Mouse (Mus musculus) kidney, adult 2 months (tissue): ENCODE results near the gene Lnx2. TPM values are rescaled to one million over a fixed set of nuclear protein-coding genes. Genes with fewer than 3 reads are reported as not detected.

ENCODE experiments used
- DNase-seq: peaks from one replicate; pipeline ENCODE4 v3.0.0; 2021
- H3K27ac ChIP-seq: fragments of 200-500 bp; 2 replicates; pipeline ENCODE4 v1.5.1; 2012; ENCODE audit warnings: low read depth, low read length, control low read depth, inconsistent platforms; ENCODE audit not compliant: insufficient read depth
- H3K27me3 ChIP-seq: fragments of 200-500 bp; replicated peaks from 2 replicates; pipeline ENCODE4 v1.6.1; 2012; ENCODE audit warnings: mild to moderate bottlenecking, moderate library complexity, low read length, inconsistent platforms; ENCODE audit not compliant: control insufficient read depth, insufficient read depth
- H3K36me3 ChIP-seq: fragments of 200-500 bp; 2 replicates; pipeline ENCODE4 v1.6.1; 2012; ENCODE audit warnings: mild to moderate bottlenecking, moderate library complexity, low read length, inconsistent platforms; ENCODE audit not compliant: control insufficient read depth, insufficient read depth
- H3K4me1 ChIP-seq: fragments of 200-500 bp; 2 replicates; pipeline ENCODE4 v1.6.1; 2011; ENCODE audit warnings: low read length; ENCODE audit not compliant: control insufficient read depth, insufficient read depth
- H3K4me3 ChIP-seq: fragments of 200-500 bp; 2 replicates; pipeline ENCODE4 v1.5.1; 2011; ENCODE audit warnings: mild to moderate bottlenecking, low read depth, low read length, control low read depth; ENCODE audit not compliant: insufficient read depth
- CTCF ChIP-seq: fragments of 200-500 bp; conservative IDR thresholded peaks from 2 replicates; pipeline ENCODE4 v1.5.1; 2011; ENCODE audit warnings: low read depth, mild to moderate bottlenecking, control low read depth, low read length, moderate library complexity, mixed read lengths; ENCODE audit not compliant: insufficient read depth, insufficient read length
- POLR2A ChIP-seq: fragments of 200-500 bp; IDR thresholded peaks from one replicate; pipeline ENCODE4 v1.6.1; 2011; ENCODE audit warnings: low read depth, low read length, control low read depth
- WGBS: fragments of 180-500 bp; shearing (Covaris S2); methylation state at CpG from one replicate; pipeline ENCODE4 v1.1.7; 2018; 5-methylcytosine and 5-hydroxymethylcytosine counted together
- polyA plus RNA-seq: library from polyadenylated mRNA; depleted of rRNA; stranded (reverse); fragments of >200 nt; gene quantifications from 2 replicates; pipeline ENCODE4 v1.2.3, GENCODE M21; 2012

Gene Lnx2
- polyA plus RNA-seq, 1 experiment: 24.1 TPM

DNA sequence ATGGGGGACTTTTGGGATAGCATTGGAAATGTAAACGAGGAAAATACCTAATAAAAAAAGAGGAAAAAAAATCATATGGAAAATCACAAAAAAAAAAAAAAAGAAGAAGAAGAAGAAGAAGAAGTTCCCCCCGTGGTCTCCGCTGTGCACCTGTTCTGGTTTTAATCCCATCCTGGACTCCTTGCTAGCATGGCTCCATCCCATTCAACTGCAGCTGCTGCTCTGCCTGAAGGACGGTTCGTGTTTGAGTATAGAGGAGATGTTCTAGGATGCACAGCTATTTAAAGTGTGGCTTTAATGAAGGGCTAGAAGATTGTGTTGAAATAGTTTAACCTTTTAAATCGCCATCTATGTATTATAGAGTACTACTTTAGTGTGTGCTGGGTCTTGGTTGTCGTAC, 16.1 kb upstream of the Lnx2 start:
- TF ChIP-seq POLR2A: no peak
- DNase-seq: no peak
- H3K36me3 ChIP-seq: no peaks in the 10 kb centered on the region; the same call in 1 of the 2 replicates
- H3K27ac ChIP-seq: no peak overlapping the region
- H3K27me3 ChIP-seq: no peaks in the 10 kb centered on the region
- peaks cover 19% of the 10 kb centered on the region for H3K4me1 ChIP-seq
- WGBS: 98% methylated on average over 7 of the region's 7 CpGs
- H3K4me3 ChIP-seq: no peak overlapping the region

DNA sequence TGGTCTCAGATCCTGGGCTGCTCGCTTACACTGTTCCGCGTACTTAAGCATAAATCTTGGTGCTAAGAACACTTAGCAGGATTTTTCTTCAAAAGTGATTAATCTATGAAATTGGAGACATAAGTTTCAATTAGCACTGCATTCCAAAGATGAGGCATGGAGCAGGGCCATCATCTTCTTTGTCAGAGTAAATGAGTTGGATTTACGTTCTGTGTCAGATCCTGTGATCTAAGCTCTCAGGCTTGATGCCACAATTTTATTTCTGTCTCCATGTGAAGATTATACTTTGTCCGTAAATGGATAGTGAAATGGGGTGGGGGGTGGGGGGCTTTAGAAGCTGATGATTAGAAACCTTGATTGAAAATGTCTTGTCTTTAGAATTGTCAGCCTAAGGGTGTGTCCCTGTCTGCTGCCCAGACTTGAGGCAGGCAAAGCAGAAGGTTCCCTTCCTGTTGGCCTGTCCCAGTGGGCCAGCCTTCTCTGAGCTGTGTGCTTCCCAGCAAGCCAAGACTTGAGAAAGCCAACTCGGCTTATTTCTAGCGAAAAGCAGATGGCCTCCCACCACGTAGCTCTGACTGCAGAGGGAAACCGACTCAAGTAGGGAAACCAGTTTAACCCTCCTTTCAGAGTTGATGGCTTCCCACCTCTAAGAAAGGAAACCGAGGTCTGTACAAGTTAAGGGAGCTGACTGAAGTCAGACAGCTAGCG, 14.0 kb upstream of the Lnx2 start:
- no peak for DNase-seq
- no peak for TF ChIP-seq CTCF
- no peak for TF ChIP-seq POLR2A
- Histone ChIP-seq H3K27ac (no peak overlapping the region), H3K4me3 (no peak overlapping the region), H3K36me3 (no peaks in the 10 kb centered on the region), H3K27me3 (no peaks in the 10 kb centered on the region), H3K4me1 (peaks cover 19% of the 10 kb centered on the region)
- 82% methylated on average over 11 of the region's 11 CpGs for WGBS

DNA sequence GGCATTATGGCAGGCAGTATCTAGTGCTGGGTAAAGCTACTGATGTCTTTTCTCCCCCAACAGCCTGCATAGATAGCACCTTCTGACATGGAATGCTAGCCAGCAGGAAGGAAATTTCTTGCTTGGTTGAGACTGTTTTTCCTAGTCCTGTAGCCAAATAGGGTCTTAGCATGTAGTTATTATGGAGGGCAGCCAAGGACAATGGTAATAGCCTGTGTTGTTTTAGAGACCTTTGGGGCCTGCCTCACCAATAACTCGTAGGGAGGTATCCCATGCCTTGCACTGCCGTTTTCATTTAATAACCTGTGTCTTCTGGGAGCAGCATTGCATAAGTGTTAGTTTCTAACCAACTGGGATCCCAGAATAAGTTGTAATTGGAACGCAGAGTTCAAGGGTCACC, 13.4 kb upstream of the Lnx2 start:
- H3K4me1 ChIP-seq: peaks cover 19% of the 10 kb centered on the region
- TF ChIP-seq CTCF (no peak), POLR2A (no peak)
- DNase-seq: no peak
- H3K36me3 ChIP-seq: no peaks in the 10 kb centered on the region
- WGBS: 38% methylated on average over 3 of the region's 3 CpGs
- H3K27me3 ChIP-seq: no peaks in the 10 kb centered on the region
- H3K4me3 ChIP-seq: no peak overlapping the region
- H3K27ac ChIP-seq: no peak overlapping the region

DNA sequence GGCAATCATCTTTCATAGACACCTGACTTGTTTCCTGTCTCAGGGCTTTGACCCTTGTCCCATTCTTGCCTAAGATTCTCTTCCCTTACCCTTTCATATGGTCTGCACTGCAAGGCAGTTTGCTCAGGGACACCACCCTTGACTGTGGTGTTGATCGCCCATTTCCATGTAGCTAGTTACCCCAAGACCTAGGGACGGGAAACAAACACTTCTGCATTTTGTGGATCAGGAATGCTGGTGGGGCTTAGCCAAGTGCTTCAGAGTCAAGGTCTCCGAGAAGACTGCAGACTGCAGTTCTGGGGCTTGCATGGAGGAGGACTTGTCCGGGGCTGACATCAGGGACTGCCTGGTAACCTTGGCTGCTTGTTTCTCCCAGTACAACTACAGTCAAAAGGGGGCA, 10.4 kb upstream of the Lnx2 start:
- H3K4me1 ChIP-seq: peaks cover 7% of the 10 kb centered on the region; the same call in 1 of the 2 replicates
- DNase-seq: no peak
- 94% methylated on average over 4 of the region's 4 CpGs for WGBS
- no peak for TF ChIP-seq CTCF
- no peak for TF ChIP-seq POLR2A
- H3K27me3 ChIP-seq: no peaks in the 10 kb centered on the region
- H3K4me3 ChIP-seq: no peak overlapping the region
- H3K27ac ChIP-seq: no peak overlapping the region
- no peaks in the 10 kb centered on the region for H3K36me3 ChIP-seq

DNA sequence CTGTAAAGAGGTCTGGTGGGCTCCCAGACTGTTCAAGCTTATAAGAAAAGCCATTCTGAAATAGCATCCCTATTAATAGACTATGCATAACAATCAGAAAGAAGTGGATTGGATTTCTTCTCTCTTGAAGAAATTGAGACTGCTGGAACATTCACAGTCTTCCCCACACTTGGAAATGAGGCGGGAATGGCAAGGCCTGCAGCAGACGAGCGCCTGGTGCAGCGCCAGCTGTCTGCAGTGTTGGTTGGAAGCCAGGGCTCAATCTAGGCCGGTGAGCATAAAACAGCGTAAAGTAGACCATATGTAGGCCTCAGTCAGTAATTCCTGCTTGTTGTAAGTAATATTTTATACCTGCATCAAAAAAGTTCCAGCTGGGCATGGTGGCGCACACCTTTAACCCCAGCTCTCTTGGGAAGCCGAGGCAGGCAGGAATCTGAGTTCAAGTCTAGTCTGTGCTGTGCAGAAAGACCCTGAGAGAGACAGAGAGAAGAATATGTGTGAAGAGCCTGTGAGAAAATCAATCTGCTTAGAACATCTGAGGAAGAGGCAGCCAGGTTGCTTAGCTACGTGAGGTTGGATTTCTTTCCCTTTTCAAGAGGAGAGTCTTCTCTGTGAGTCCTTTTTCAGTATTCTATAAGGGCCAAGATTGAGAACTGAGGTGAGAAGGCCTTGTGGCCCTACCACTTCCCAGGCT, 9.0 kb upstream of the Lnx2 start:
- Histone ChIP-seq H3K27ac (no peak overlapping the region), H3K4me1 (peaks cover 10% of the 10 kb centered on the region; the same call in 1 of the 2 replicates), H3K36me3 (no peaks in the 10 kb centered on the region), H3K27me3 (no peaks in the 10 kb centered on the region), H3K4me3 (no peak overlapping the region)
- DNase-seq: no peak
- TF ChIP-seq CTCF (no peak), POLR2A (no peak)
- 74% methylated on average over 9 of the region's 9 CpGs for WGBS

DNA sequence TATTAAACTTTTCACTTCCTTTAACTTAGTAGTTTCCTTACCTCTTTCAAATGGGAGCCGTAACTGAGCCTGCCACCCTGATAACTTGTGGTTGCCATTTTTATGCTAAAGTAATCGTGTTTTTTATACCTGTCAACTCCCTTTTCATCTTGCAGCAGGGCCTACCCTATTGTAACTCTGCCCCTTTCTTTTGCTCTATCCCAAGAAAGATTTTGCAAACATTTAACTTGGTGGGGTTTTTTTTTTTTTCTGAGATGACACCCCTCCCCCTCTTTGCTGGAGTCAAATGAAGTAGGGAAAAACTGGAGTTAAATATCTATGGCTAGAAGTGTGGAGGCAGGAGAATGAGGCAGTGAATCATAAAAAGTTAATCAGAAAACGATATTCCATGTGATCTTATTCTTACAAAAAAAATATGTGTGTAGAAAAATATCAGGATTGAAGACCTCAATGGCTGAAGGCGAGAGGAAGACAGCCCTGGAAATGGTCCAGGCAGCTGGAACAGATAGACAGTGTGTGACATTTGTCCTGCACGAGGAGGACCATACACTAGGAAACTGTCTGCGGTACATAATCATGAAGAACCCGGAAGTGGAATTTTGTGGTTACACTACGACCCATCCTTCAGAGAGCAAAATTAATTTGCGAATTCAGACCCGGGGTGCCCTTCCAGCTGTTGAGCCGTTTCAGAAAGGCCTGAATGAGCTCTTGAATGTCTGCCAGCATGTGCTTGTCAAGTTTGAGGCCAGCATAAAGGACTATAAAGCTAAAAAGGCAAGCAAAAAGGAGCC, 1.9 kb upstream of the Lnx2 start:
- DNase-seq: peak; percentile 67
- H3K27me3 ChIP-seq: no peaks in the 10 kb centered on the region
- WGBS: 15% methylated on average over 11 of the region's 11 CpGs

DNA sequence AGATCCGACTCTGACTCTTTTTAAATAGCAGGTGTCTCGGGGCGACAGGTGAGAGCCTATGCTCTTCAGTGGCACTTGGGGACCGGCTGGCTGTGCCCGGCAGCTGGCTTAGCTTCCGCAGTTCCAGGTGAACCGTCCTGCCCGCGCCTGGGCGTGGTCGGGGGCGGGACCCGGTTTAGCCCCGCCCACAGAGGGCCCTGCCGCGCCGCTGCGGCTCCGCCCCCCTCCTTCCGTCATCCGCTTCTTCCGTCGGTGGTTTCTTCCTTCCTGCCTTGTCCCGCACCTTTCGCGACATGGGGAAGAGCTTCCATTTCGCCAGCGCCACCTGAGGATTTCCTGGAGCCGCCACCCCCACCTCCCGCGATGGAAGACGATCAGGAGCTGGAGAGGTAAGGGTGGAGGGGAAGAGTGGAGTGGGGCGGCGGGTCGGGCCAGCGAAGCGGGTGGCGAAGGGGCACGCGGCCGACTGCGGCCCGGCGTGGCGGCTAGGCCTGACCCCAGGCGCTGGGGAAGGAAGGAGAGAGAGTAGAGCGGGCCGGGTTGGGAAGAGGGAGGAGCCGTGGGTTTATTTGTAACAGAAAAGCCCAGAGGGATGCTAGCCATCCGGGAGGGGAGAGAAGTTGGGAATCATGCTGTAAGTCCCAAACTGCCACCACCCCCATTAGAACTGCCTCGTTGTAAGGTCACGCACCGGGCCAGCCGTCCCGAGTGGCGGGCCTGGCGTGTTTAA, 1.1 kb upstream of the Lnx2 start:
- H3K36me3 ChIP-seq: no peaks in the 10 kb centered on the region
- under 1% methylated on average over 55 of the region's 57 CpGs for WGBS
- peaks cover 27% of the 10 kb centered on the region for H3K4me1 ChIP-seq
- no peaks in the 10 kb centered on the region for H3K27me3 ChIP-seq
- DNase-seq: peak; percentile 98
- peak overlapping the region; percentile 61 for H3K27ac ChIP-seq
- H3K4me3 ChIP-seq: peak overlapping the region; percentile 71
- TF ChIP-seq CTCF: no peak
- peak; percentile 46 for TF ChIP-seq POLR2A

More for the DNA sequence above, 1.9 kb upstream of the Lnx2 start:
- Histone ChIP-seq H3K4me1 (peaks cover 22% of the 10 kb centered on the region), H3K27ac (peak overlapping the region; percentile 54), H3K4me3 (peak overlapping the region; percentile 71), H3K36me3 (no peaks in the 10 kb centered on the region)
- TF ChIP-seq CTCF: no peak
- no peak for TF ChIP-seq POLR2A
